Mouse (Mus musculus) thymus, adult 2 months (tissue): ENCODE measurements around the gene Lrp4. TPM values are rescaled to one million over a fixed set of nuclear protein-coding genes. Genes with fewer than 3 reads are reported as not detected.

Experiments used
- DNase-seq: peaks from one replicate; pipeline ENCODE4 v3.0.0; 2021
- H3K27ac ChIP-seq: fragments of 200-500 bp; 2 replicates; pipeline ENCODE4 v1.5.1; 2012; ENCODE audit warnings: low read length, control low read depth; ENCODE audit not compliant: control insufficient read depth, insufficient read depth
- H3K27me3 ChIP-seq: fragments of 200-500 bp; 2 replicates; pipeline ENCODE4 v1.6.1; 2012; ENCODE audit warnings: mild to moderate bottlenecking, low read length, moderate library complexity, mixed read lengths; ENCODE audit not compliant: control insufficient read depth, insufficient read depth
- H3K36me3 ChIP-seq: fragments of 200-500 bp; 2 replicates; pipeline ENCODE4 v1.6.1; 2012; ENCODE audit warnings: mild to moderate bottlenecking, low read length, moderate library complexity; ENCODE audit not compliant: control insufficient read depth, insufficient read depth
- H3K4me1 ChIP-seq: fragments of 200-500 bp; replicated peaks from 2 replicates; pipeline ENCODE4 v1.6.1; 2012; ENCODE audit warnings: low read length; ENCODE audit not compliant: control insufficient read depth, insufficient read depth
- H3K4me3 ChIP-seq: fragments of 200-500 bp; 2 replicates; pipeline ENCODE4 v1.5.1; 2012; ENCODE audit warnings: mild to moderate bottlenecking, low read length, control low read depth, moderate library complexity; ENCODE audit not compliant: control insufficient read depth, insufficient read depth
- CTCF ChIP-seq: fragments of 200-500 bp; IDR thresholded peaks from 2 replicates; pipeline ENCODE4 v1.5.1; 2012; ENCODE audit warnings: mild to moderate bottlenecking, control low read depth, low read length, moderate library complexity, borderline replicate concordance; ENCODE audit not compliant: control insufficient read depth, poor library complexity, insufficient read depth; ENCODE audit errors: extremely low read depth
- POLR2A ChIP-seq: fragments of 200-500 bp; IDR thresholded peaks from 2 replicates; pipeline ENCODE4 v1.6.1; 2012; ENCODE audit warnings: mild to moderate bottlenecking, low read length, control low read depth, moderate library complexity; ENCODE audit not compliant: control insufficient read depth, poor library complexity, insufficient read depth; ENCODE audit errors: extremely low read depth
- WGBS: fragments of 180-500 bp; shearing (Covaris S2); methylation state at CpG from one replicate; pipeline ENCODE4 v1.1.7; 2018; 5-methylcytosine and 5-hydroxymethylcytosine counted together
- polyA plus RNA-seq: library from polyadenylated mRNA; depleted of rRNA; stranded (reverse); fragments of >200 nt; gene quantifications from 2 replicates; pipeline ENCODE4 v1.2.3, GENCODE M21; 2012

Gene Lrp4
- polyA plus RNA-seq, 1 experiment, result 3.7 TPM

DNA sequence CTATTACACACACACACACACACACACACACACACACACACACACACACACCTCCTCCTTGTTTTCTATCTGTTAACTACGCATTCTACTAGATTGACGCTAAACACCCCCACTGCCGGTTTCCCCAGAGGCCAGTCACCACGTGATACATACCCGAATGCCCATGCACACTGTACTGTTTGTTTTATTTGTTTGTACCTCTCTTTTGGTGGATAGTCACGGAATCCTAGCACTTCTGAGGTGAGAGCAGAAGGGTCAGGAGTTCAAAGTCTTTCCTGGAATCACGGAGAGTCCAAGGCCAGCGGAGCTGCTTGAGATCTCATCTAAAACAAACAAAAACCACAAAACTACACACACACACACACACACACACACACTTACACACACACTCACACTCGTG is 7.0 kb upstream of the Lrp4 start:
- no peak overlapping the region for H3K4me3 ChIP-seq
- H3K27ac ChIP-seq, result no peak overlapping the region
- DNase-seq, result no peak
- TF ChIP-seq POLR2A (no peak), CTCF (no peak)
- 85% methylated on average over 9 of the region's 9 CpGs for WGBS
- H3K4me1 ChIP-seq, result no peaks in the 10 kb centered on the region
- H3K36me3 ChIP-seq, result no peaks in the 10 kb centered on the region
- no peaks in the 10 kb centered on the region for H3K27me3 ChIP-seq

DNA sequence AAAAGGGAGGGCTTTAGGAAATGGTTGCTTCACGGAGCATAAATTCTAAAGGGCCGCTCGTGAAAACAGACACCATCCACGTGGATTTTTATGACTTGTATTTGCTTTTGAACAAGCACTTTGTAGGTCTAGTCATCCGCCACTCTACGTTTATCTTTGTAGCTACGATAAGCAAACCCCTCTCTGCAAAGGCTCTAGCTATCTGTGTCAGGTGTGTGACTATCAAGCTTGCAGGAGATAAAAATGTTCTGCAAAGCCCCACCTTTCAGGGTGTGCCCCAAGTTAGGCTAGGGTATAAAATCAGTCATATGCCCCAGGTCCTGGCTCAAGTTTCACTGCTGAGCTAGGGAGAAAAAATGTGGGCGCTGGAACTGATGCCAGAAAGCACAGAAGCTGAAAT is 4.7 kb upstream of the Lrp4 start:
- Histone ChIP-seq H3K27ac (no peak overlapping the region), H3K36me3 (no peaks in the 10 kb centered on the region), H3K27me3 (peaks cover 3% of the 10 kb centered on the region), H3K4me1 (peaks cover 1% of the 10 kb centered on the region; the same call in 1 of the 2 replicates), H3K4me3 (no peak overlapping the region)
- TF ChIP-seq CTCF (no peak), POLR2A (no peak)
- no peak for DNase-seq
- WGBS, result 87% methylated on average over 8 of the region's 8 CpGs

DNA sequence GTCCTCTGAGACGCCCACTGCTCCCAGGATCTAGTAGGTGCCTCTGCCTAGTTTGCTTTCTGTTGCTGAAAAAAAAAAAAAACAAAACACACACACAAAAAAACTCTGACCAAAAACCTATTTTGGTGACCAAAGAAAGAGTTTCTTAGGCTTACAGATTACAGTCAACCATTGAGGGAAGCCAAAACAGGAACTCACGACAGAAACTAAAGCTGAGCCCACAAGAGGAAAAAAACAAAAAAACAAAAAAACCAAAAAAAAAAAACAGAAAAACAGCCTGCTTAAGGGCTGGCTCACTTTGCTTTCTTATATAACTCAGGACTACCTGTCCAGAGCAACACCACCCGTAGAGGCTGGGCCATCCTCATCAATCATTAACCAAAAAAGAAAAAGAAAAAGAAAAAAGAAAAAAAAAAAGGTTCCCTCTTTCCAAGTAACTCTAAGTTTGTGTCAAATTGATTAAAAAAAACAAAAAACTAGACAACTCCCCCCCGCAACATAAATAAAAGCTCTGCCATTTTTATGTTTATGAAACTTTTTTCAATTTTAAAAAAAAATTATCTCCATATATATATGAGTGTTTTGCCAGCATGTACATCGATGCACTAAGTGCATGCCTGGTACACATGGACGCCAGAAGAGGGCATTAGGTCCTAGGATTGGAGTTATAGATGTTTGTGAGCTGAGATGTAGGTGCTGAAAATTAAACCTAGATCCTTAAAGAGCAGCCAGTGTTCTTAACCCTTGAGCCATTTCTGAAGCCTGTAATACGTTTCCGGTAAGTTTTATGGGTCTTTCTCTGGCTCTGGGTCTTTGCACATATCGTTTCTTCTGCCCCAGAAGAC is 3.9 kb upstream of the Lrp4 start:
- no peak overlapping the region for H3K4me3 ChIP-seq
- WGBS, result 68% methylated on average over 9 of the region's 9 CpGs
- peaks cover 5% of the 10 kb centered on the region for H3K27me3 ChIP-seq
- peaks cover 9% of the 10 kb centered on the region for H3K4me1 ChIP-seq
- TF ChIP-seq POLR2A, result no peak
- TF ChIP-seq CTCF, result no peak
- DNase-seq, result no peak
- H3K36me3 ChIP-seq, result no peaks in the 10 kb centered on the region
- H3K27ac ChIP-seq, result no peak overlapping the region

- H3K36me3 ChIP-seq, result no peaks in the 10 kb centered on the region
- 93% methylated on average over 3 of the region's 3 CpGs for WGBS
- H3K27me3 ChIP-seq, result peaks cover 12% of the 10 kb centered on the region
- peaks cover 17% of the 10 kb centered on the region for H3K4me1 ChIP-seq
- no peak for DNase-seq
- no peak for TF ChIP-seq CTCF
- TF ChIP-seq POLR2A, result no peak
- H3K4me3 ChIP-seq, result no peak overlapping the region
- no peak overlapping the region for H3K27ac ChIP-seq
These were observed 2.9 kb upstream of the Lrp4 start for GRCm38 (mm10) chr2:91454434-91454833.

DNA sequence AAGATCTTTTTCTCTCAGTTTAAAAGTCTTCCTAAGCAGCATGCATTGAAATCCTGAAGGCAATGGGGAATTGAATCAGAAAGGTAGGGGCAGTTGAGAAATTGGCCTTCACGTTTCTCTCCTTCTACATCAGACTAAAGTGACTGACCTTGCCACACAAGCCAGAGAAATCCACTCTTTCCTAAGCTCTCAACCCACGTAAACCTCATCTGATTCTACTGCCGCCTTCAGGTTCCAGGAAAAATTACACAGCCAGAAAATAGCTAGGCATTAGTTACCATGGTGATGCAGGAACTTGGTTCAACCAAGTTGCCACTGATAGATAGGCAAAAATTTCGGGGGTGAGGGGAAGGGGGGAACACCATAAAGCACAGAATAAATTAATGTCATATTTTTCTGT is 1.5 kb upstream of the Lrp4 start:
- WGBS, result 4% methylated on average over 4 of the region's 4 CpGs
- peaks cover 17% of the 10 kb centered on the region for H3K4me1 ChIP-seq
- DNase-seq, result no peak
- peaks cover 18% of the 10 kb centered on the region for H3K27me3 ChIP-seq
- no peaks in the 10 kb centered on the region for H3K36me3 ChIP-seq
- TF ChIP-seq CTCF (no peak), POLR2A (no peak)
- H3K27ac ChIP-seq, result no peak overlapping the region
- H3K4me3 ChIP-seq, result no peak overlapping the region

GRCm38 (mm10) chr2:91456491-91457100 is 715 bp upstream of the Lrp4 start:
- Histone ChIP-seq H3K27me3 (peaks cover 18% of the 10 kb centered on the region), H3K4me1 (peaks cover 17% of the 10 kb centered on the region), H3K36me3 (no peaks in the 10 kb centered on the region), H3K27ac (no peak overlapping the region), H3K4me3 (no peak overlapping the region)
- DNase-seq, result no peak
- TF ChIP-seq CTCF, result no peak
- no peak for TF ChIP-seq POLR2A
- 81% methylated on average over 9 of the region's 9 CpGs for WGBS

DNA sequence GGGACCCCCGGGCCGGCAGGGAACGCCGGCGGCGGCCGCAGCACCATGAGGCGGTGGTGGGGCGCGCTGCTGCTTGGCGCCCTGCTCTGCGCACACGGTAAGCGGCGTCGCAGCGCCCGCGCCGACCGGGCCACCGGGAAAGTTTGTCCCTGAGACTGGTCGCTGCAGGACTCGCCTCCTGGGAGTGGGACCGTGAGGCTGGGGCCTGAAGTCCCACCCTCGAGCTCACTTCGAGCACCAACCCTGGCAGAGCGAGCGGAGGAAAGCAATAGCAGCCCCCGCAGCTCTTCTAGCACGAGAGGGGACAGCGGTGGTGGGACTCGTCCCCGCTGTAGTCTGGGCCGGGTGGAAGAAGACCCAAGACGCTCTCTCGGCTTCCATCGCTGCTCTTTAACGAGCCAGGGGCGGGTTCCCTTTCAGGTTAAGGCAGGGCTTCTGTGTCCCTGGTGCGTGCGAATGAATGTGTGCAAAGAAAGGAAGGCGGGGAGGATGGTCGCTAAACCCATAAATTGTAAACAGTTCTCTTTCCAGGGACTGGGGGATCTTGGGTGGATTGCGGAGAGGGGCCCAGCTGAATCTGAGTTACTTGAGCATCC is 443 bp downstream of the Lrp4 start:
- 1% methylated on average over 45 of the region's 45 CpGs for WGBS
- peaks cover 18% of the 10 kb centered on the region for H3K27me3 ChIP-seq
- H3K4me1 ChIP-seq, result peaks cover 17% of the 10 kb centered on the region
- no peaks in the 10 kb centered on the region for H3K36me3 ChIP-seq
- peak overlapping the region; percentile 38 for H3K4me3 ChIP-seq
- no peak overlapping the region for H3K27ac ChIP-seq
- 0 out of 2 replicates have a peak, but pooled peaks have one; percentile 14 for TF ChIP-seq CTCF
- TF ChIP-seq POLR2A, result no peak
- no peak for DNase-seq
